Mouse (Mus musculus) T-cell, adult 2 months (primary cell): ENCODE results near the gene Slc46a1.

Experiments used
- DNase-seq: peaks from one replicate; pipeline ENCODE4 v3.0.0; 2022; ENCODE audit warnings: low spot score

The Slc46a1 gene

DNA sequence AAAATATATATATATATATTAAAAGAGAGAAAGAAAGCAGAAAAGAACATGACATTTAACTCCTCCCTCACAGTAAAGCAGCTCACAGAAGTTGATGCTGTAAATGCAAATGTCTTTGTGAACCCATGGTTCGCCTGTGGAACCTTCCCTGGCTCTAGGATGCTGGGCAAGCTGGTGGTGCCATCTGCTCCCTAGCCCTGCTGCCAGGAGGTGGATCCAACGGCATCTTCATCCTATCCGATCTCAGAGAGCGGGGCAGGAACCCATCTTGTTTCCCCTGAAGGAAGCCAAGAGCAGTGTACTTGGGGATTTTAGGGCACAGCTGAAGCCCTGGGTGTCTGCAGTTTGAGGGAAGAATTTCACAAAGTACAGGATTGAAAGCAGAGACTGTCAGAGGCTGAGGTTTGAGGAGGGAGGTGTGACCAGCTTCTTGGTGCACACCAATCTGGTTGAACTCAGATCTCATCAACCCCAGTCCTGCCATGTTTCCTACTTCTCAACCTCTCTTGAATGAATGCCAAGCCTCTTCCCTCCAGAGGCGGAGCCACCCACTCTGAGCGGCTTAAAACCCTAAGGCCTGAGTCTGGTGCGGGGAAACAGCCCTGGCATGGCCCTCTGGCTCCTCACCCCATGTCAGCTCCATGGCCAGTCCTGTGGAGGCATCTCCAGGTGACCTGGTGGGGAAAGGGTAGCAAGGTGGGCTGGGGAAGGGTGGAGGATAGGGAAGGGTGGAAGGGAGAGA, 37.6 kb downstream of the Slc46a1 start, which contains the start of gene Sebox:
Gene Sebox (plus strand): TSS at position 539 of the 742 bp plus-strand sequence.
- no peak for DNase-seq

DNA sequence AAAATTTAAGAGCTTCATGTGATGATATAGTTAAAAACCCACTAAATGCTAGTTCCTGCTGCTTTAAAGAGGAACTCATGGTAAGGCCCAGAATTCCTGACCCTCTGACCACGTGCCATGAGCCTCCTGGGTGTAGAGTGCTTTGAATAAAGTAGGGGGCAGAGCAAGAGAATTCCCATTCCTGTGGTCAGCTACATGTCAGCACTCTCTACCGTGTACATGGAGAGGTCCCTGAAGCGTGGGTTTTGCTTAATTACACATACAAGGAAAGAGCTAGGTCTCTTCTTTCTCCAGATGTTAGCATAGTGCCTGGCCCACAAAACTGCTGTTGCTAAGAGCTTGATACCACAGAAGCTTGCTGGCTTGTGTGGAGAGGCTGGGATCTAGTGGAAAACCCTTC, 39.9 kb downstream of the Slc46a1 start:
- no peak for DNase-seq

DNA sequence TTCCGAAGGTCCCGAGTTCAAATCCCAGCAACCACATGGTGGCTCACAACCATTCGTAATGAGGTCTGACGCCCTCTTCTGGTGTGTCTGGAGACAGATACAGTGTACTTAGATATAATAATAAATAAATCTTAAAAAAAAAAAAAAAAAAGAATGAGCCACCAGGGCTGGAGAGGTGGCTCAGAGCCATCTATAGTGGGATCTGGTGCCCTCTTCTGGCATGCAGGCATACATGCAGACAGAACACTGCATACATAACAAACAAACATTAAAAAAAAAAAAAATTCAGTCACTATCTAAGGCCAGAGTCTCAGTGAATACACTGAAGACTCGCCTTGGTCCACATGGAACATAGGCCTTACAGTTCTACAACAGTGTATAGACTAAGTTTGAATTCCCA, 43.7 kb downstream of the Slc46a1 start:
- peak; percentile 46 for DNase-seq

DNA sequence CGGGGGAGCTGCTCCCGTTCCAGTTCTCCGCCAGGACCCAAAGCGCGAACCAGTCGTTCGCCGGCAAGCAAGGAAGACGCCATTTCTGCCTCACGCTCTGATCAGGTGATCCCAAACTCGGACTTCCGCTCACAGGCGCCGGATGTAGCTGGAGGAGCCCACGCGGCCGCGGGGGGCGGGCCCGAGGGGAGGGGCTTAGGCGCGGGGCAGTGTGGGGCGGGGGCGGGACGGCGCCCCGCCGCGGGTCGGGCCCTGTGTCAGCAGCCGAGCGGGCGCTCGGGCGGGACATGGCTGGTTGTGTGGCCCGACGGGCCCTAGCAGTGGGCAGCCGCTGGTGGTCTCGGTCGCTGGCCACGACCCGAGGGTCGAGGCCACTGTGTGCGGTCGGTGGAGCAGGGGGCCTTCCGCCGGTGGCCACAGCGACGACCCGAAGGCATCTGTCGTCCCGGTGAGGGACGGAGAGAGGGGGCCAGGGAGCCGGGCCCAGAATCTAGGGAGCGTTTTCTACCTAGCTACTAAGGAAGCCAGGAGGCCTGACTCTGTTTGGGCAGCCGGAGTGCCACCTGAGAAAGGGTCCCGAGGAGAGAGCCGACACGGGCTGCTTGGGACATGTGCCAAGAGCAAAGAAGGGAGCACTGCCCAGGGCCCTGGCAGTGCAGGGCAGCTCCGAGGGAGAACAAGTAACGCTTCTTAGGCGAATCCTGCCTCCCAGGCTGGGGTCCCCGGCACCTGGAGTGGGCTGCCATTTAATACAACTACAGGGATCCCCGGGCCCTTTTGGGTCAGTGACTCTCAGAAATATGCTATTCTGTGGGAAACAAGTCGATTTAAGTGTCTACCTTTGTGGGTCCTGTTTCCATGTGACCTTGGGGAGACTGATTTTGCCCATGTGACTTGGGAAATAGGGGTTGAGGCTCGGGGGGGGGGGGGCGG, 46.8 kb downstream of the Slc46a1 start, which contains the start of the genes Tmem199 and Poldip2:
Gene Tmem199 (minus strand): TSS at position 148 of the 933 bp plus-strand sequence.
Gene Poldip2 (plus strand): TSS at position 169 of the 933 bp plus-strand sequence.
- DNase-seq, result peak; percentile 91

DNA sequence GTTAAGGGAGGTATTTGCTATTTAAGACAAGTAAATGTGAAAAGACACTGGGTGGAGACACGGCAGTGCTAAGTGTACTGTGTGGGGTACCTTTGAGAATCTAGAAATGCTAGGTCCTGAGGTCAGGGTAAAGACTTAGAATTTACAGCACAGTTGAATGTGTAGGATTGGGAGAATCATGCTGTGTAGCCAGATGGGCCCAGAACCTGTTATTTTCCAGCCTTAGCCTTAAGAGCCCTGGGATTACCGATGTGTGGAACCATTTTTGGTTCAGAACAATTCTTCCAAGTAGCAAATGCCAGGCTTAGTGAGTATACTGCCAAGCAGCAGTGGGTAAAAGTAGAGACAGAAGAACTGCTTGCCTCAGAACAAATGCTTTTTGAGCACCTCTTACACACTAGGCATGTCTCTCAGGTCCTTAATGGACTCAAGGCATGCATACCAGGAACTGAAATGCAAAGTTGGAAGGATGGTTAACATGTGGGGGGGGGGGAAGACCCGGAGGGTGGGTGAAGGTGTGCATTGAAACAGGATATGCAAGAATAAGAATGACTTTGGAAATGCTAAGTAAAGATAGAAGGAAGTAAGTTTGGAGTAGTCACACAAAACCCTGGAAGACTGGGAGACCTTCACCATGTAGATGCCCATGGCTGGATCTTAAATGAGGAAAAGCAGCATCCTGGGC, 47.8 kb downstream of the Slc46a1 start:
- no peak for DNase-seq

DNA sequence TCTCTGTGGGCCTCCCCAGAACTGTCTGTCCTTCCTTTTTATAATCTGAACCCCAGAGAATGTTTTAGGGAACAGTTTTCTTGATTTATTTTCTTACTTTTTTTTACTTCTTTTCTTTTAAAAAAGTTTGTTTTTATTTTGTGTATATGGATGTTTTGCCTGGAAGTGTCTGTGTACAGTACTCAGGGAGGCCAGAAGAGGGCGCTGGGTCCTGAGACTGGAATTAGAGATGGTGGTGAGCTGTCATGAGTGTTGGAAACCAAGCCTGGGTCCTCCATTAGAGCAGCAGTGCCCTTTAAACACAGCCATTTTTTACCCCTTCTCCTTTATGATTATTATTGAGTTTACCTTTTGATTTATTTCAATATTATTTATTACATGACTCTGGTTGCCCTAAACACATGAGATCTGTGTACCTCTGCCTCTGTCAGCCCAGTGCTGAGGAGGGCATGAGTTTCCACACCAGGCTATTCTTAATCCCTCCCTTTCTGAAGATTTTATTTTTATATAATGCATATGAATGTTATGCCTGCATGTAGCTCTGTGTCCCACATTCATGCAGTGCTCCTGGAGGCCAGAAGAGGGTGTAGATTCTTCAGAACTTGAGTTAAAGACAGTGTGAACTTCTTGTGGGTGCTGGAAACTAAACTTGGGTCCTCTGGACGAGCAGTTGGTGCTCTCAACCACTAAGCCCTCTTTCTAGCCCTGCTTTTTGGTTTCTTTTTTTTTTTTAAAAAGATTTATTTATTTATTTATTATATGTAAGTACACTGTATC, 50.2 kb downstream of the Slc46a1 start:
- DNase-seq, result no peak

DNA sequence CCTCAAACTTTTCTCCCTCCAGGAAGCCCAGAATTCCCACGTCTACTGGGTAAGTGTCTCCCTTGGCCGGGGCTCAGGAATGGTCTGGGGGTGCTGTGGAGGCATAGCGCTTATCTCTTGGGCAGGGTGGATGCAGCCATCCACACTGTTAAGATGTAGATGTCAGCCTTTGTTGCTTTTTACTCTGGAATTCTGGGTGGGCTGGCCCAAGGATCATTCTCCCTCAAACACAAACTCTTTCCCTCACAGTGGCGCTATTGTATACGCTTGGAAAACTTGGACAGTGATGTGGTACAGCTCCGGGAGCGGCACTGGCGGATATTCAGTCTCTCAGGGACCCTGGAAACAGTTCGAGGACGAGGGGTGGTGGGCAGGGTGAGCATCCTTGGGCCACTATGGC, 53.4 kb downstream of the Slc46a1 start:
- DNase-seq, result no peak
